Mouse (Mus musculus) midbrain, embryonic 12.5 days (tissue): Measurements from ENCODE around the gene Kpna2. TPM values are rescaled to one million over a fixed set of nuclear protein-coding genes. Genes with fewer than 3 reads are reported as not detected.

Experiments
- ATAC-seq: fragments of 200-750 bp; cut with Nextera tagmentation; 2 replicates; pipeline ENCODE4 v1.8.0; 2017; ENCODE audit warnings: low read depth, moderate TSS enrichment, moderate library complexity; ENCODE audit not compliant: low FRiP score
- H3K27ac ChIP-seq: fragments of 300-500 bp; sonication (generic); replicated peaks from 2 replicates; pipeline ENCODE4 v1.5.1; 2016; ENCODE audit warnings: mild to moderate bottlenecking
- H3K27me3 ChIP-seq: fragments of 300-500 bp; sonication (generic); 2 replicates; pipeline ENCODE4 v1.6.1; 2016; ENCODE audit warnings: mild to moderate bottlenecking
- H3K36me3 ChIP-seq: fragments of 300-500 bp; sonication (generic); 2 replicates; pipeline ENCODE4 v1.6.1; 2016
- H3K4me1 ChIP-seq: fragments of 300-500 bp; sonication (generic); 2 replicates; pipeline ENCODE4 v1.6.1; 2016
- H3K4me2 ChIP-seq: fragments of 300-500 bp; sonication (generic); replicated peaks from 2 replicates; pipeline ENCODE4 v1.6.1; 2016; ENCODE audit warnings: mild to moderate bottlenecking, moderate library complexity
- H3K4me3 ChIP-seq: fragments of 300-500 bp; sonication (generic); 2 replicates; pipeline ENCODE4 v1.5.1; 2016; ENCODE audit warnings: mild to moderate bottlenecking
- H3K9ac ChIP-seq: fragments of 300-500 bp; sonication (generic); replicated peaks from 2 replicates; pipeline ENCODE4 v1.6.1; 2016; ENCODE audit warnings: mild to moderate bottlenecking, moderate library complexity
- H3K9me3 ChIP-seq: fragments of 300-500 bp; sonication (generic); 2 replicates; pipeline ENCODE4 v1.6.1; 2016; ENCODE audit warnings: mild to moderate bottlenecking
- WGBS: fragments of 180-500 bp; shearing (Covaris S2); methylation state at CpG from one replicate; pipeline ENCODE4 v1.1.7; 2016; 5-methylcytosine and 5-hydroxymethylcytosine counted together
- polyA plus RNA-seq: library from polyadenylated mRNA; unstranded; fragments of >200 nt; fragmentation: Nextera tagmentation; extraction: Ambion mirVana; gene quantifications from 2 replicates; pipeline ENCODE4 v1.2.1, GENCODE M21; 2016

Kpna2 gene
- polyA plus RNA-seq, 1 experiment from 2014 or later: 516 TPM

DNA sequence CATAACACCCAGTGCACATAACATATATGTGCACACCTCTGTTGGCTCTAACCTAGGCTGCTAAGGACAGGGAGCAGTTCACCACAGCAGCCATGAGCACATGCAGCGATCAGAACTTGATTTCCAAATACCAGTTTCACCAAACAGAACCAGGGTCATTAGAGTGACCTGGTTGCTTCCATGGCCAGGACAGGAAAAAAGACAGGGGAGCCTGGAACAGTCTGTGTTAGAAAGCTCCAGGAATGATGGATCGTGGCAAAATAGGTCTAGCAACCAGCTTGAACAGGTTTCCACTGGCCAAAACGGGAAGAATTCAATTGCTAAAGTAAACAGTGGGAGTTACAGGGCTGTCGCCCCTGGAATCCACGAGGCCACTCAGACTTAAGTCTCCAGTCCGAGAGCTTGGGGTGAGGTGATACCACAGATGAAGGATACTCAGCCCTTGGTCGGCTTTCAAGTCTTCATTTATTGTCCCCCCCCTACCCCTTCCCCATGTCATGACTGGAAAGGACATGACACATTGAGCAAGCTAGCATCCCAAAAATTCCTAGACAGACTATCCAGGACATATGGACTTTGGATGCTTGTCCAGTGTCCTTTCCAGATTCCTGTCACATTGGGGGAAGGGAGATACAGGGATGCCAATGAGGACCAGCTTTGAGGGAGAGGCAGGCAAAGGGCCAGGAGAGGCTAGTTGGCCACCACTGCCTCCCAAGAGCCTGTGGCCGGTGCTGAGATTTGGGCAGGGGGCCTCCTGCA, 23.7 kb downstream of the Kpna2 start:
- H3K4me1 ChIP-seq: no peaks in the 10 kb centered on the region
- WGBS: 77% methylated on average over 8 of the region's 8 CpGs
- H3K4me3 ChIP-seq: no peak overlapping the region
- H3K9ac ChIP-seq: no peak overlapping the region
- no peaks in the 10 kb centered on the region for H3K27me3 ChIP-seq
- H3K4me2 ChIP-seq: no peak overlapping the region
- H3K27ac ChIP-seq: no peak overlapping the region
- no peaks in the 10 kb centered on the region for H3K9me3 ChIP-seq
- no peak for ATAC-seq
- H3K36me3 ChIP-seq: no peaks in the 10 kb centered on the region

GRCm38 (mm10) chr11:106974440-106974839, 24.9 kb downstream of the Kpna2 start:
- Histone ChIP-seq H3K27me3 (no peaks in the 10 kb centered on the region), H3K27ac (no peak overlapping the region), H3K9me3 (no peaks in the 10 kb centered on the region), H3K4me1 (no peaks in the 10 kb centered on the region), H3K4me3 (no peak overlapping the region), H3K9ac (no peak overlapping the region), H3K4me2 (no peak overlapping the region), H3K36me3 (no peaks in the 10 kb centered on the region)
- ATAC-seq: no peak
- whole genome bisulfite sequencing: 69% methylated on average over 2 of the region's 2 CpGs

- H3K4me1 ChIP-seq: no peaks in the 10 kb centered on the region
- no peak for ATAC-seq
- H3K27me3 ChIP-seq: no peaks in the 10 kb centered on the region
- H3K36me3 ChIP-seq: no peaks in the 10 kb centered on the region
- H3K9ac ChIP-seq: no peak overlapping the region
- 90% methylated on average over 5 of the region's 5 CpGs for WGBS
- H3K9me3 ChIP-seq: no peaks in the 10 kb centered on the region
- no peak overlapping the region for H3K4me3 ChIP-seq
- H3K4me2 ChIP-seq: no peak overlapping the region
- H3K27ac ChIP-seq: no peak overlapping the region
Observed at GRCm38 (mm10) chr11:106973016-106973415, 26.3 kb downstream of the Kpna2 start.

DNA sequence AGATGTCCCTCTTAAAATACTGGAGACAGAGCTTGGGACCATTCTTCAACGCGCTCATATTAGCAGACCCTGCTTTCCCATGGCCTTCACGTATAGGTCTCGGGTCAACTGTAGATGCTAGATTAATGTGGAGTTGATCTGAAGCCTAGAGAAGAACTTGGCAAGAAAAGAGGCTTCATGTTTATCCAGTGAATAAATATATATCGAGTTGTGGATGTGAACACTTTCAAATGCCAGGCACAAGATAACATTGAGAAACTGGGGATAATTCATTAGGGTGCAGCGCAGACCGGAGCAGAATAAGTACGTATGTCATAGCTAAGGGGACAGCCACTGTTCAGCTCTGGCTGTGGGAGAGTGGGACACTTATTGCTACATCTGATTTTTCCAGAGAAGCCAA, 29.5 kb downstream of the Kpna2 start:
- H3K27ac ChIP-seq: no peak overlapping the region

GRCm38 (mm10) chr11:106967630-106968029, 31.7 kb downstream of the Kpna2 start:
- ATAC-seq: no peak
- Histone ChIP-seq H3K27me3 (no peaks in the 10 kb centered on the region), H3K9me3 (no peaks in the 10 kb centered on the region), H3K9ac (no peak overlapping the region), H3K4me2 (no peak overlapping the region), H3K27ac (no peak overlapping the region), H3K4me3 (no peak overlapping the region), H3K36me3 (no peaks in the 10 kb centered on the region), H3K4me1 (no peaks in the 10 kb centered on the region)
- WGBS: 77% methylated on average over 10 of the region's 10 CpGs

More for the DNA sequence above, 29.5 kb downstream of the Kpna2 start:
- Histone ChIP-seq H3K4me1 (no peaks in the 10 kb centered on the region), H3K36me3 (no peaks in the 10 kb centered on the region), H3K27me3 (no peaks in the 10 kb centered on the region), H3K4me2 (no peak overlapping the region), H3K4me3 (no peak overlapping the region), H3K9me3 (no peaks in the 10 kb centered on the region), H3K9ac (no peak overlapping the region)
- ATAC-seq: no peak
- WGBS: 94% methylated on average over 8 of the region's 8 CpGs

GRCm38 (mm10) chr11:106965881-106966280, 33.5 kb downstream of the Kpna2 start:
- no peak overlapping the region for H3K4me3 ChIP-seq
- no peak overlapping the region for H3K9ac ChIP-seq
- H3K9me3 ChIP-seq: no peaks in the 10 kb centered on the region
- WGBS: 89% methylated on average over 4 of the region's 4 CpGs
- H3K27ac ChIP-seq: no peak overlapping the region
- H3K36me3 ChIP-seq: no peaks in the 10 kb centered on the region
- no peaks in the 10 kb centered on the region for H3K27me3 ChIP-seq
- H3K4me1 ChIP-seq: no peaks in the 10 kb centered on the region
- H3K4me2 ChIP-seq: no peak overlapping the region
- ATAC-seq: no peak

DNA sequence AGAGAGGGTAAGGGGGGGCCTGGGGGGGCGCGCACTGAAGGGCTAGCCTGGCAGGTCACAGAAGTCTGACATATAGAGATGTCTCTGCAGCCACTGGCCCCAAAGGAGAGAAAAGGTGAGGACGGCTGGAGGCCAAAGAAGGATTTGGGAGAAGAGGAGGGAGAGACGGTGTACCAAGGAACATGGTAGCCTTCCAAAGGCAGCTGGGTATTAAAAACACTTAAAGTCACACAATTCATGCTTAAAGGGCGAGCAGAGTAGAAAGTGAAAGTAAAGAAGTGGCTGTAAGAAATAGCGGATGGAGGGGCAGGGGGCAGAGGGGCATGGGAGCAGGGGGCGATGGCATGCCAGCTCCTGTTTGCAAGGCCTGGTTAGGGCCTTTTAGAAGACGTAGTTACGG, 37.0 kb downstream of the Kpna2 start:
- no peak overlapping the region for H3K27ac ChIP-seq
- 0 out of 2 replicates have a peak, but pooled peaks cover 2% of the 10 kb centered on the region for H3K4me1 ChIP-seq
- H3K9ac ChIP-seq: no peak overlapping the region
- no peak overlapping the region for H3K4me3 ChIP-seq
- H3K27me3 ChIP-seq: no peaks in the 10 kb centered on the region
- WGBS: 85% methylated on average over 9 of the region's 9 CpGs
- H3K4me2 ChIP-seq: no peak overlapping the region
- no peaks in the 10 kb centered on the region for H3K9me3 ChIP-seq
- H3K36me3 ChIP-seq: no peaks in the 10 kb centered on the region
- ATAC-seq: no peak

- Histone ChIP-seq H3K4me3 (no peak overlapping the region), H3K9me3 (no peaks in the 10 kb centered on the region), H3K27me3 (no peaks in the 10 kb centered on the region), H3K27ac (no peak overlapping the region), H3K36me3 (no peaks in the 10 kb centered on the region), H3K9ac (no peak overlapping the region), H3K4me1 (0 out of 2 replicates have a peak, but pooled peaks cover 2% of the 10 kb centered on the region), H3K4me2 (no peak overlapping the region)
- no peak for ATAC-seq
- WGBS: 80% methylated on average over 13 of the region's 13 CpGs
Observed at GRCm38 (mm10) chr11:106961471-106962081, 37.8 kb downstream of the Kpna2 start.

DNA sequence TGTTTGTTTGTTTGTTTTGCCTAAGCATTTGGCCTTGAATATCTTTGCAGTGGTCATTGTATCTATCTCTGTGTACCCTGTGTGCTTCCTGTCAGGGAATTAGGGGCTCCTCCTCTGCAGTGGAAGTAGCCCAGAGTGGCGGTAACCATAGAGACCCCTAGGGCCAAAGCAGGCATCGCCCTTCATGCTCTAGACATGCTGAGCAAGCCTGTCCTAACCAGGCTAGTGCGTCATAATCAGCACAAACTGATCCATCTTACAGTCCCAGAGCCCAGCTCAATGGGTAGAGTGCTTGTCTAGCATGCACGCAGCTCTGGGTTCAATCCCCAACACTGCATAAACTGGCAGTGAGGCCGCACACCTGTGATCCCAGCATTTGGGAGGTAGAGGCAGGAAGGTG, 40.2 kb downstream of the Kpna2 start:
- no peaks in the 10 kb centered on the region for H3K9me3 ChIP-seq
- 86% methylated on average over 5 of the region's 5 CpGs for WGBS
- H3K4me2 ChIP-seq: no peak overlapping the region
- ATAC-seq: no peak
- no peak overlapping the region for H3K9ac ChIP-seq
- H3K36me3 ChIP-seq: no peaks in the 10 kb centered on the region
- H3K4me3 ChIP-seq: no peak overlapping the region
- H3K27me3 ChIP-seq: no peaks in the 10 kb centered on the region
- 0 out of 2 replicates have a peak, but pooled peaks cover 2% of the 10 kb centered on the region for H3K4me1 ChIP-seq
- no peak overlapping the region for H3K27ac ChIP-seq

DNA sequence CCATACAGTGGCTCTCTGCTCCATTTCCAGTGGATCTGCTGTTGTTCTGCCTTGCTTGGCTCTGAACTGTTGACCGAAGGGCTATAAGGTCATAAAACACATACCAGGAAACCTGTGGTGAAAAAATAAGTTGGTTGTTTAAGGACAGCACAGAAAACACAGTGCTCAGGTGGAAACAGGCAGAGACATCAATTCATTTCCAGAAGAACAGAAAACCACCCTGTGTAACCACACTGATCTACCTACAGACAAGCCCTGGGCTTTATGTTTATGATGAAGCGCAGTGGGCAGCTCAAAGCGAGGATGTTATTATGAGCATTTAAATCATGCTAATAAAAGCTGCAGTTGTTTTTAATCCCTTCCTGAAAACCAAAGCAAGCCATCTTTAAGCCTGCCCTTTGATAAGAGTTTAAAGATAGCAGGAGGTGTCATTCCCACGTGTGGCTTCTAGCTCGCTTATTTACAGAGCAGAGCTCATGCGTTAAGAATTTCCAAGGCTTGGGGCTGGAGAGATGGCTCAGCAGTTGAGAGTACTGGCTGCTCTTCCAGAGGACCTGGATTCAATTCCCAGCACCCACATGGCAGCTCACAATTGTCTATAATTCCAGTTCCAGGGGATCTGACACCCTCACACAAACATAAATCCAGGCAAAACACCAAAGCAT, 40.8 kb downstream of the Kpna2 start:
- no peaks in the 10 kb centered on the region for H3K27me3 ChIP-seq
- H3K27ac ChIP-seq: no peak overlapping the region
- H3K4me2 ChIP-seq: no peak overlapping the region
- H3K4me3 ChIP-seq: no peak overlapping the region
- H3K9ac ChIP-seq: no peak overlapping the region
- no peak for ATAC-seq
- H3K36me3 ChIP-seq: no peaks in the 10 kb centered on the region
- H3K9me3 ChIP-seq: no peaks in the 10 kb centered on the region
- 84% methylated on average over 6 of the region's 6 CpGs for WGBS
- 0 out of 2 replicates have a peak, but pooled peaks cover 2% of the 10 kb centered on the region for H3K4me1 ChIP-seq

DNA sequence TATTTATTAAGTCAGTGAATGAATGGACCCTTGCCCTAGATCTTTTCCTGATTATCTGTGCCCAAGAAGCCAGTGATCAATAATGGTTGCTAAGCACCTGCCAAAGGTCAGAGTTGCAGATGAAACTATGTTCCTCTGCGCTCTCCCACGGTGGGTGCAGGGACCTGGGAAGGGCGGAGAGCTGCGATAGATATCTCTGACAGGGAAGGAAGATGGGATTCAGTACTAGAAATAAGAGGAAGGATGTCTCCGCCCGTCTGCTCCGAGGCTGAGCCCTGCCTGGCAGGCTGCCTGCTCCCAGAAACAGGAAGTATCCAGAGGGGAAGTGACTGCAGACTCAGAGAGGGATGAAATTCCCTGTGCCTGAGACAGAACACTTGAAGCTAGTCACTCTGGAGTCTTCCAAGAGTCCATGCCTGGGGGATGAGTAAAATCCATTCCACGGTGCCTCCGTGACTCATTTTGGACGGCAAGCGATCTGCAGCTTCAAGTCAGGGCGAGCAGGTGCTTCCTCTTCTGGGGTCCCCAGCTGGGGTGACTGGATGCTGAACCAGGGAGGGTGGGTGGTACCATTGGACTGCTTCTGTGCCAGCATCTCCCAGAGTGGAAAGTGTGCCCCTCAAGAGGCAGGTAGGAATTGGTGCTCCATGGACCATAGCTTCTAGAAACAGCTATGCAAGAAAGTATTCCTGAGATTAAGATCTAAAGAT, 41.9 kb downstream of the Kpna2 start:
- H3K4me2 ChIP-seq: no peak overlapping the region
- H3K9me3 ChIP-seq: no peaks in the 10 kb centered on the region
- no peak overlapping the region for H3K9ac ChIP-seq
- H3K27me3 ChIP-seq: no peaks in the 10 kb centered on the region
- no peak for ATAC-seq
- no peaks in the 10 kb centered on the region for H3K36me3 ChIP-seq
- H3K27ac ChIP-seq: peak overlapping the region; percentile 15; the same call in 1 of the 2 replicates
- WGBS: 87% methylated on average over 12 of the region's 12 CpGs
- H3K4me3 ChIP-seq: no peak overlapping the region
- H3K4me1 ChIP-seq: 0 out of 2 replicates have a peak, but pooled peaks cover 2% of the 10 kb centered on the region

GRCm38 (mm10) chr11:106954566-106954965, 44.8 kb downstream of the Kpna2 start:
- 83% methylated on average over 8 of the region's 8 CpGs for WGBS
- no peaks in the 10 kb centered on the region for H3K9me3 ChIP-seq
- H3K9ac ChIP-seq: no peak overlapping the region
- no peaks in the 10 kb centered on the region for H3K27me3 ChIP-seq
- no peak overlapping the region for H3K4me3 ChIP-seq
- no peak for ATAC-seq
- no peaks in the 10 kb centered on the region for H3K36me3 ChIP-seq
- no peak overlapping the region for H3K4me2 ChIP-seq
- H3K4me1 ChIP-seq: no peaks in the 10 kb centered on the region
- no peak overlapping the region for H3K27ac ChIP-seq
